Mouse (Mus musculus) megakaryocyte, embryonic 14.5 days (primary cell): ENCODE data around the gene Exoc8.

Experiments
- FLI1 ChIP-seq: IDR thresholded peaks from 2 replicates; pipeline ENCODE4 v1.6.1; 2012; ENCODE audit warnings: low read length, inconsistent platforms, mixed read lengths
- GATA1 ChIP-seq: IDR thresholded peaks from 3 replicates; pipeline ENCODE4 v1.6.1; 2012; ENCODE audit warnings: mixed read lengths, low read length, inconsistent platforms, borderline replicate concordance

DNA sequence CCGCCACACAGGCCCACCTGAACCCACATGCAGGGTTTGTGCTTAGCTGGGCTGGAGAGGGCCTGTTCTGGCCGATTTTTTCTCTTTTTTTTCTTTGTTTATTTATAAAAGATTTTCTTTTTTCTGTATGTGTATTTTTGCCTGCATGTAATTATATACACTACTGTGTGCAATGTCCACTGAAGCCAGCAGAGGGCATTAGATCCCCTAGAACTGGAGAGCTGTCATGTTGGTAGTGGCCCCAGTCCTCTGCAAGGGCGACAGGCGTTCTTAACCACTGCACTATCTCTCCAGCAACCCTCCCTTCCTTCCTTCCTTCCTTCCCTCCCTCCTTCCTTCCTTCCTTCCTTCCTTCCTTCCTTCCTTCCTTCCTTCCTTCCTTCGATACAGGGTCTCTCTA is 9.1 kb downstream of the Exoc8 start:
- no peak for TF ChIP-seq GATA1
- no peak for TF ChIP-seq FLI1
